Mouse (Mus musculus): ENCODE data around the gene Tnf. TPM values are rescaled to one million over a fixed set of nuclear protein-coding genes. Genes with fewer than 3 reads are reported as not detected.
"Not testable (repeated sequence)": the region's sequence is repeated elsewhere in the genome, so short reads cannot be mapped to it uniquely, and the experiment has no call there.

The Tnf gene
- polyA plus RNA-seq, 1 experiment from 2014 or later = 0.15 TPM

DNA sequence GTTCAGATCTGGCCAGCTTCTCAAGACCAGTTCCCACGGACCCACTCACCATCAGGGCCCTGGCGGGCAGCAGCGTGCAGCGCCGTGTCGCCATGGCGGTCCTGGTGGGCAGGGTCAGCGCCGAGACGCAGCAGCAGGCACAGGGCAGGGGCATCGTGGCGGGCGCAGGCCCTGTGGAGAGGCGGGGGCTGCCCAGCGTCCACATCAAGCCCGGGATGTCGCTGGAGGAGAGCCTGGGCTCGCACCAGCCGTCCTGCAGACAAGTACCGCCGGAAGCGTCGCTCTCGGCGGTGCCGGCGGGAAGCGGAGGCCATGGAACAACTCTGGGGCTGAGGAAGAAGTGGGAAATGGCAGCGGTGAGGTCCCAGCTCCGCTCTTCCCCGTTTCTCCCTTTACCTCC lies 33.1 kb upstream of the Tnf start:
- peak overlapping the region; percentile 60 for H3K4me3 ChIP-seq (ENCODE audit: low read length)
- H3K9ac ChIP-seq (replicated peaks; ENCODE audit: low read length) = peak overlapping the region; percentile 84
- H3K9me3 ChIP-seq (ENCODE audit: low read length) = no peaks in the 10 kb centered on the region
- H3K36me3 ChIP-seq (ENCODE audit: insufficient read depth, low read length) = peaks cover 6% of the 10 kb centered on the region; the same call in 1 of the 2 replicates
- no peak; the same call in 1 of the 2 replicates for ATAC-seq (ENCODE audit: low FRiP score, low TSS enrichment)
- peak overlapping the region; percentile 96 for H3K27ac ChIP-seq (ENCODE audit: low read length)
- no peaks in the 10 kb centered on the region for H3K27me3 ChIP-seq (ENCODE audit: insufficient read depth, low read length)
- peak overlapping the region; percentile 84 for H3K4me2 ChIP-seq (replicated peaks; ENCODE audit: low read depth, low read length)
- peaks cover 39% of the 10 kb centered on the region for H3K4me1 ChIP-seq (ENCODE audit: insufficient read depth, low read length)
- WGBS = 3% methylated on average over 28 of the region's 31 CpGs

DNA sequence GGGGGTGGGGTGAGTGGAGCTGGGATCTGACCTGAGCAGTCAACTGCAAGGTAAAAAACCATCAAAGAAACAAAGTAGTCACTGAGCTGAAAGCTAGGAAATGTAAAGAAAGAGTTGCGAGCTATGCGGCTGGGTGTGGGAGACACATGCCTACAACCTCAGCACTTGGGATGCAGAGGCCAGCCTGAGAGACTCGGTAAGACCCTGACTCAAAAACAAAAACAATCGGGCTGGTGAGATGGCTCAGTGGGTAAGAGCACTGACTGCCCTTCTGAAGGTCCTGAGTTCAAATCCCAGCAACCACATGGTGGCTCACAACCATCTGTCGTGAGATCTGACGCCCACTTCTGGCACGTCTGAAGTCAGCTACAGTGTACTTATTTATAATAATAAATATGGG lies 32.3 kb upstream of the Tnf start:
- not testable (repeated sequence) for ATAC-seq (ENCODE audit: low FRiP score, low TSS enrichment); H3K27me3 ChIP-seq (ENCODE audit: insufficient read depth, low read length); H3K9me3 ChIP-seq (ENCODE audit: low read length)
- Histone ChIP-seq H3K4me1 (ENCODE audit: insufficient read depth, low read length) (peaks cover 40% of the 10 kb centered on the region), H3K36me3 (ENCODE audit: insufficient read depth, low read length) (peaks cover 15% of the 10 kb centered on the region), H3K4me2 (replicated peaks; ENCODE audit: low read depth, low read length) (peak overlapping the region; percentile 84), H3K27ac (ENCODE audit: low read length) (peak overlapping the region; percentile 70), H3K4me3 (ENCODE audit: low read length) (peak overlapping the region; percentile 60), H3K9ac (replicated peaks; ENCODE audit: low read length) (peak overlapping the region; percentile 84; the same call in 1 of the 2 replicates)
- 82% methylated on average over 7 of the region's 7 CpGs for WGBS

GRCm38 (mm10) chr17:35233114-35233980 lies 31.5 kb upstream of the Tnf start, which contains the start of gene Atp6v1g2:
TSS of gene Atp6v1g2 (plus strand) at chr17:35233660.
- no peak for ATAC-seq (ENCODE audit: low FRiP score, low TSS enrichment)

DNA sequence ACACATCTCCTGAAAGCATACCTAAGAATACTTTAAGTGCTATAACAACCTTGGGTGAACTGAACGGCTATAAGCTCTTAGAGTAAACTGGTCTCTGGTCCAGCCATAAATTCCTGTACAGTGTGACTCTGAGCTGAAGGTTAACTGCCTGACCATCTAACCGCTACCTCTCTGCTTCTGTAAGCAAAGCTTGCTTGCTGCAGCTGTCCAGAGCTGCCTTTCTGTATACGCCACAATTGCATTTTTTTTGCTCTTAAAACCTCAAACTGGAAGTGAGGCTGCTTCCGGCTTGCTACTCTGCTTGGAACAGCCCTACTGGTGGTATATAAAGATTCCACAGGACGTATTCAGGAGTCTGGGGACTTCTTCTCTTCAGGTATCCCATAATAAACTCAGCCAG lies 30.9 kb upstream of the Tnf start:
- peak overlapping the region; percentile 8; the same call in 1 of the 2 replicates for H3K9ac ChIP-seq (replicated peaks; ENCODE audit: low read length)

More at GRCm38 (mm10) chr17:35233114-35233980, 31.5 kb upstream of the Tnf start, which contains the start of gene Atp6v1g2:
- Histone ChIP-seq H3K27ac (ENCODE audit: low read length) (peak within 1 kb of the TSS; percentile 96), H3K4me2 (replicated peaks; ENCODE audit: low read depth, low read length) (peak within 1 kb of the TSS; percentile 84), H3K9ac (replicated peaks; ENCODE audit: low read length) (peak within 1 kb of the TSS; percentile 84), H3K36me3 (ENCODE audit: insufficient read depth, low read length) (peaks cover 16% of the 10 kb centered on the region), H3K4me1 (ENCODE audit: insufficient read depth, low read length) (peaks cover 40% of the 10 kb centered on the region), H3K4me3 (ENCODE audit: low read length) (peak within 1 kb of the TSS; percentile 60), H3K9me3 (ENCODE audit: low read length) (no peaks in the 10 kb centered on the region), H3K27me3 (ENCODE audit: insufficient read depth, low read length) (no peaks in the 10 kb centered on the region)
- 54% methylated on average over 18 of the region's 18 CpGs for WGBS

DNA sequence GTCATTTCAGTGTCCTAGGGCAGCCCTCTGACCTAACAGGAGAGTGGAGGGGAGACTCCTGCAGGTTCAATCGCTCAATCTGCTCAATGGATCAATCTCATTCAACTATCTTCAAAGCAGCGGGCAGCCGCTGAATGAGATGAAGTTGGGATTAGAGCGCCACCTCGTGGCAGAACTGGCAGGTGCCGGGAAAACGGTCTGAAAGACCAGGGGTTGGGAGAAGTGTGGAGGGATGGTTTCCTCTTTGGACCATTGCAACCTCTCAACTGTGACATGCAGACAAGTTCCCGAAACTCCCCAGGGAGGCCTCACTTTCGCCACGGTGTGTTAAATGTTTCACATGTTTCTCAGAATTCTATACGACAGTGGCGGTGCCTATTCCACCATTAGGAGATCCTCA lies 30.2 kb upstream of the Tnf start:
- Histone ChIP-seq H3K4me1 (ENCODE audit: insufficient read depth, low read length) (peaks cover 40% of the 10 kb centered on the region), H3K27me3 (ENCODE audit: insufficient read depth, low read length) (no peaks in the 10 kb centered on the region), H3K27ac (ENCODE audit: low read length) (peak overlapping the region; percentile 70; the same call in 1 of the 2 replicates), H3K4me3 (ENCODE audit: low read length) (no peak overlapping the region), H3K9me3 (ENCODE audit: low read length) (no peaks in the 10 kb centered on the region), H3K4me2 (replicated peaks; ENCODE audit: low read depth, low read length) (peak overlapping the region; percentile 23; the same call in 1 of the 2 replicates), H3K9ac (replicated peaks; ENCODE audit: low read length) (no peak overlapping the region), H3K36me3 (ENCODE audit: insufficient read depth, low read length) (peaks cover 16% of the 10 kb centered on the region)
- 9% methylated on average over 12 of the region's 12 CpGs for WGBS
- ATAC-seq (ENCODE audit: low FRiP score, low TSS enrichment) = no peak

More for the DNA sequence above, 30.9 kb upstream of the Tnf start:
- H3K4me1 ChIP-seq (ENCODE audit: insufficient read depth, low read length) = peaks cover 40% of the 10 kb centered on the region
- peak overlapping the region; percentile 23; the same call in 1 of the 2 replicates for H3K4me2 ChIP-seq (replicated peaks; ENCODE audit: low read depth, low read length)
- H3K27me3 ChIP-seq (ENCODE audit: insufficient read depth, low read length) = no peaks in the 10 kb centered on the region
- H3K9me3 ChIP-seq (ENCODE audit: low read length) = no peaks in the 10 kb centered on the region
- peaks cover 16% of the 10 kb centered on the region for H3K36me3 ChIP-seq (ENCODE audit: insufficient read depth, low read length)
- 57% methylated on average over 5 of the region's 5 CpGs for WGBS
- H3K4me3 ChIP-seq (ENCODE audit: low read length) = no peak overlapping the region
- H3K27ac ChIP-seq (ENCODE audit: low read length) = peak overlapping the region; percentile 70
- no peak for ATAC-seq (ENCODE audit: low FRiP score, low TSS enrichment)

DNA sequence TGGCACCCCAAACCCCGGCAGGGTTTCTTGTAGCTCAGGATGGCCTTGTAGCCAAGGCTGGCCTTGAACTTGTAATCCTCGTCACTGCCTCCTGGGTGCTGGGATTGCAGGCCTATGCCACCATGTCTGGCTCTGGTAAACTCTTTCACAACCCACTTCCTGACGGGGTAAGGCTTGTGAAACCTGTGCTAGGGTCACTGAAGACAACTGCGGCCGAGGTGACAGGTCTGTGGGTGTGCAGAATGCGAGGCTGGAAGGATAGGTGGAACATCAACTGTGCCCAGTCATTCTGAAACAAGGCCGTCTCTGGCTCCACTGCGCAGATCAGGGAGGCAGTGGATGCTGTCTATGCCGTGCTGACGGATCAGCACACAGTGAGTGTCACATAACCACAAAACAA lies 29.2 kb upstream of the Tnf start:
- H3K27ac ChIP-seq (ENCODE audit: low read length) = no peak overlapping the region
- no peak overlapping the region for H3K4me3 ChIP-seq (ENCODE audit: low read length)
- no peaks in the 10 kb centered on the region for H3K9me3 ChIP-seq (ENCODE audit: low read length)
- H3K9ac ChIP-seq (replicated peaks; ENCODE audit: low read length) = no peak overlapping the region
- peaks cover 37% of the 10 kb centered on the region for H3K4me1 ChIP-seq (ENCODE audit: insufficient read depth, low read length)
- H3K4me2 ChIP-seq (replicated peaks; ENCODE audit: low read depth, low read length) = no peak overlapping the region
- no peaks in the 10 kb centered on the region for H3K27me3 ChIP-seq (ENCODE audit: insufficient read depth, low read length)
- peaks cover 16% of the 10 kb centered on the region for H3K36me3 ChIP-seq (ENCODE audit: insufficient read depth, low read length)
- no peak for ATAC-seq (ENCODE audit: low FRiP score, low TSS enrichment)
- 90% methylated on average over 10 of the region's 10 CpGs for WGBS

DNA sequence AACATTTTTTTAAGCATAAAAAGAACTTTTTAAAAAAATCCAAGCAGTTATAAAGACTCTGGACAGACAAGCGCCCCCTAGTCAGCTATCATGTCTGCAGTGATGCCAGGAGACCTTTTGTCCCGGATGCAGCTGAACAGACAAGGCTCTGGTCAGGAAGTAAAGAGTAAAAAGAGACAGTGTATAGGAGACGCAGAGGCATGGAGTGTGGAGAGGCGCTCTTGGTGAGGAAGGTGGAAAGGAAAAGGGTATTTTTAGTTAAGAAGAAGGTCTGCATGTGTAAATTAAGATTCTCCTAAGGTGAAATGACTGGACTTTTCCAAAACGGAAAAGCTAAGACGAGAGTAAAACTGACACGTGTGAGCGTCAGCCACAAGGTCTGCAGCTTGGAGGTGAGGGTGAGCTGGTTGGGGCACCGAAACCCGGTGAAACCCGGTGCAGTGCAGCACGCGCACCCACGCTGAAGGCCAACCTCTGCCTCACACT lies 24.8 kb upstream of the Tnf start:
- ATAC-seq (ENCODE audit: low FRiP score, low TSS enrichment) = no peak
- no peak overlapping the region for H3K9ac ChIP-seq (replicated peaks; ENCODE audit: low read length)
- peaks cover 19% of the 10 kb centered on the region for H3K36me3 ChIP-seq (ENCODE audit: insufficient read depth, low read length)
- no peak overlapping the region for H3K4me3 ChIP-seq (ENCODE audit: low read length)
- no peaks in the 10 kb centered on the region for H3K27me3 ChIP-seq (ENCODE audit: insufficient read depth, low read length)
- H3K27ac ChIP-seq (ENCODE audit: low read length) = peak overlapping the region; percentile 11; the same call in 1 of the 2 replicates
- WGBS = 82% methylated on average over 14 of the region's 14 CpGs
- H3K4me2 ChIP-seq (replicated peaks; ENCODE audit: low read depth, low read length) = no peak overlapping the region
- H3K9me3 ChIP-seq (ENCODE audit: low read length) = no peaks in the 10 kb centered on the region
- H3K4me1 ChIP-seq (ENCODE audit: insufficient read depth, low read length) = peaks cover 6% of the 10 kb centered on the region; the same call in 1 of the 2 replicates

DNA sequence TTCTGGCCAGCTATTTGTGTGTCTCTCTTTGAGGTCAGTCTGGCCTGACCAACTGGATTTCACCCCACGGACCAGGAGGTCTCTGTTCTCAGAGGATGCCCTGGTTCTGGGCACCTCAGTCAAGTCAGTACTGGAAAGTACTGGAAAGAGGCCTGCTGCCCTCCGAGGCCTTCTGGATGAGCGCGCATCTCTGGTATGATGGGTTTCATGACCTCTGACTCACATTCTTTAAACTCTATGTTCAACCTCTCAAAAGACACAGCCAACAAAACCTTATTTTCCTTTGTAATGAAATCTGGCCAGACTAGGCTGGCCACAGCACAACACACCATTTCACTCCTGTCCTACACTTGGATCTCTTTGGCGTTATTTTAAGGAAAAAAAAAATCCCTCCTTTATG lies 23.6 kb upstream of the Tnf start:
- Histone ChIP-seq H3K9me3 (ENCODE audit: low read length) (no peaks in the 10 kb centered on the region), H3K9ac (replicated peaks; ENCODE audit: low read length) (no peak overlapping the region), H3K4me2 (replicated peaks; ENCODE audit: low read depth, low read length) (no peak overlapping the region), H3K4me1 (ENCODE audit: insufficient read depth, low read length) (0 out of 2 replicates have a peak, but pooled peaks cover 5% of the 10 kb centered on the region), H3K4me3 (ENCODE audit: low read length) (no peak overlapping the region), H3K36me3 (ENCODE audit: insufficient read depth, low read length) (peaks cover 19% of the 10 kb centered on the region), H3K27me3 (ENCODE audit: insufficient read depth, low read length) (no peaks in the 10 kb centered on the region), H3K27ac (ENCODE audit: low read length) (no peak overlapping the region)
- 91% methylated on average over 5 of the region's 5 CpGs for WGBS
- no peak for ATAC-seq (ENCODE audit: low FRiP score, low TSS enrichment)

GRCm38 (mm10) chr17:35224641-35225040 lies 22.8 kb upstream of the Tnf start:
- H3K4me2 ChIP-seq (replicated peaks; ENCODE audit: low read depth, low read length) = no peak overlapping the region
- WGBS = 89% methylated on average over 4 of the region's 4 CpGs
- no peak overlapping the region for H3K4me3 ChIP-seq (ENCODE audit: low read length)
- H3K36me3 ChIP-seq (ENCODE audit: insufficient read depth, low read length) = peaks cover 22% of the 10 kb centered on the region
- no peak overlapping the region for H3K9ac ChIP-seq (replicated peaks; ENCODE audit: low read length)
- no peaks in the 10 kb centered on the region for H3K9me3 ChIP-seq (ENCODE audit: low read length)
- no peak overlapping the region for H3K27ac ChIP-seq (ENCODE audit: low read length)
- H3K27me3 ChIP-seq (ENCODE audit: insufficient read depth, low read length) = no peaks in the 10 kb centered on the region
- no peak for ATAC-seq (ENCODE audit: low FRiP score, low TSS enrichment)
- peaks cover 9% of the 10 kb centered on the region for H3K4me1 ChIP-seq (ENCODE audit: insufficient read depth, low read length)

DNA sequence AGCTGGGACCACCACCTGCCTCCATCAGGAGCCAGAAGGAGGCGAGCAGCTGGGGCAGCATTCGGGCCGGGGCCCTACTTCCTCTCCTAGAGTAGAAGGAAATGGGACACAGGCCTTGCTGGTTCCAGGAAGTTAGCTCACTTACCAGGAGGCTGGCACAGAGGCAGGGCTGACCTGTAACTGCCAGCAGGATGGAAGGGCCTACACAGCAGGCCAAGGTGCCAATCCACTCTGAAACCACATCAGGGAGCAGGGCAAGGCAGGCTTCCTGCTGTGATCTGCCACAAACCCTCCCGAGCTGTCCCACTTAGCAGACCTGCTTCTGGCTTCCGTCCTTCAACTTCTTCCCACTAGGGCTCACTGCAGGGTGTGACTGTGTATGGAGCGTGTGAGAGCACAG lies 20.5 kb upstream of the Tnf start:
- WGBS = 67% methylated on average over 6 of the region's 6 CpGs
- Histone ChIP-seq H3K4me3 (ENCODE audit: low read length) (no peak overlapping the region), H3K27ac (ENCODE audit: low read length) (no peak overlapping the region), H3K4me2 (replicated peaks; ENCODE audit: low read depth, low read length) (no peak overlapping the region), H3K9me3 (ENCODE audit: low read length) (no peaks in the 10 kb centered on the region), H3K4me1 (ENCODE audit: insufficient read depth, low read length) (peaks cover 9% of the 10 kb centered on the region), H3K9ac (replicated peaks; ENCODE audit: low read length) (no peak overlapping the region), H3K27me3 (ENCODE audit: insufficient read depth, low read length) (no peaks in the 10 kb centered on the region), H3K36me3 (ENCODE audit: insufficient read depth, low read length) (peaks cover 15% of the 10 kb centered on the region)
- no peak for ATAC-seq (ENCODE audit: low FRiP score, low TSS enrichment)
